Mouse (Mus musculus) forebrain, embryonic 16.5 days (tissue): ENCODE results near the gene Cnot8. TPM values are rescaled to one million over a fixed set of nuclear protein-coding genes. Genes with fewer than 3 reads are reported as not detected.

ENCODE experiments used
- polyA plus RNA-seq: library from polyadenylated mRNA; unstranded; fragments of >200 nt; fragmentation: Nextera tagmentation; extraction: Ambion mirVana; gene quantifications from 2 replicates; pipeline ENCODE4 v1.2.1, GENCODE M21; 2015

Cnot8 gene
- polyA plus RNA-seq, 1 experiment from 2014 or later: 141 TPM

Other genes starting within 250 kb of the Cnot8 start
- gene Larp1, start 95.1 kb upstream of the Cnot8 start, polyA plus RNA-seq: 17.5 and 18.5 TPM in 2 replicates
- not detected in 2 replicates for gene Gm12248, start 11.0 kb upstream of the Cnot8 start, polyA plus RNA-seq
- 12.8 and 14.9 TPM in 2 replicates for gene Gemin5, start 64.4 kb downstream of the Cnot8 start, polyA plus RNA-seq
- 102 and 103 TPM in 2 replicates for gene Mrpl22, start 67.5 kb downstream of the Cnot8 start, polyA plus RNA-seq
- gene Igtp, start 95.4 kb downstream of the Cnot8 start, polyA plus RNA-seq: 1.3 and 1.5 TPM in 2 replicates
- 0.60 and 0.75 TPM in 2 replicates for gene Irgm2, start 95.5 kb downstream of the Cnot8 start, polyA plus RNA-seq
- gene 4930438A08Rik, start 170.6 kb downstream of the Cnot8 start, polyA plus RNA-seq: not detected in 2 replicates
- gene Zfp692, start 202.9 kb downstream of the Cnot8 start, polyA plus RNA-seq: 30.8 and 42.9 TPM in 2 replicates
- 39.8 and 43.1 TPM in 2 replicates for gene Zfp672, start 226.2 kb downstream of the Cnot8 start, polyA plus RNA-seq
- 56.6 and 56.9 TPM in 2 replicates for gene Sh3bp5l, start 226.6 kb downstream of the Cnot8 start, polyA plus RNA-seq